Mouse (Mus musculus): Measurements from ENCODE around the gene Trabd. TPM values are rescaled to one million over a fixed set of nuclear protein-coding genes. Genes with fewer than 3 reads are reported as not detected.

The Trabd gene
- polyA plus RNA-seq, 1 experiment from 2014 or later = 44.4 TPM

DNA sequence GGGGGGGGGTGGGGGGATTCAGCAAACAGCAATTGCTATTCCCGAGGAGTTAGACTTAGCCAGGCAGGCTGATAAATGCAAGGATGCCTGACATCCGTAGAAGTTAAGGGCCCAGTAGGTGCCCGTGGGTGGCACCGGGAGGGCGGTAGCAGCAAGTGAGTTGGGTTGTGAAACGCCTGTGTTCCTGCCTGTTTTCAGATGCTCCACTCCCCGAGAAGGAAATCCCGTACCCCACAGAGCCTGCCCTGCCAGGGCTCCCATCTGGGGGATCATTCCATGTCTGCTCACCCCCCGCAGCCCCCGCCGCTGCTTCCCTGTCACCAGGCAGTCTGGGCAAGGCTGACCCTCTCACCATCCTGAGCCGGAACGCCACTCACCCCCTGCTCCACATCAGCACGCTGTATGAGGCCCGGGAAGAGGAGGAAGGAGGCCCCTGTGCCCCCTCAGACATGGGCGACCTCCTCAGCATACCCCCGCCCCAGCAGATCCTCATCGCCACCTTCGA, 5.5 kb upstream of the Trabd start:
- Histone ChIP-seq H3K27me3 (replicated peaks; ENCODE audit: control insufficient read depth, insufficient read depth, low read length) (peaks cover 35% of the 10 kb centered on the region), H3K9me3 (ENCODE audit: control insufficient read depth, low read length) (no peaks in the 10 kb centered on the region), H3K27ac (ENCODE audit: low read depth) (no peak overlapping the region), H3K36me3 (ENCODE audit: control insufficient read depth, insufficient read depth, low read length) (no peaks in the 10 kb centered on the region), H3K9ac (ENCODE audit: low read length) (no peak overlapping the region), H3K4me1 (replicated peaks; ENCODE audit: control insufficient read depth, insufficient read depth, low read length) (peaks cover under 1% of the 10 kb centered on the region; the same call in 1 of the 2 replicates), H3K4me3 (ENCODE audit: low read depth, low read length) (no peak overlapping the region), H3K4me2 (ENCODE audit: low read length) (no peak overlapping the region)
- 74% methylated on average over 16 of the region's 19 CpGs for WGBS
- ATAC-seq (replicated peaks; ENCODE audit: low FRiP score, low TSS enrichment, low read depth) (no peak), DNase-seq (ENCODE audit: low spot score) (no peak)

DNA sequence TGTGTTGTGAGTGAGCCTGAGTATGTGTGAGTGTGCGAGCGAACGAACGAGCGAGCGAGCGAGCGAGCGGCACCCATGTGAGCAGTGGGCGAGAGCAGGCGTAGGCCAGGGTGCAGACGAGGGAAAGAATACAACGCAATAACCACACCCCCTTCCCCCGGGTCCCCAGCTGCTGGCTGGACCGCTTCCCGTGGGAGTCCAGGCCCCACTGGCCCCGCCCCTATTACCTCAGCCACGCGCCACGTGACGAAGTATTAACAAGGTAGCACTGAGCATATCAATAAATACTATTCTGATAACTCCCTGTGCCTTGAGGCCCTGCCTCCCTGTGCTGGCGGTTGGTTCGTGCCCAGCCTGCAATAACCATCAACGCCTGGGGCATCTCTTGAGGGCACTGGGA, 4.3 kb upstream of the Trabd start:
- no peak overlapping the region for H3K27ac ChIP-seq (ENCODE audit: low read depth)

GRCm38 (mm10) chr15:89073993-89074603, 826 bp upstream of the Trabd start:
- H3K4me1 ChIP-seq (replicated peaks; ENCODE audit: control insufficient read depth, insufficient read depth, low read length) = peaks cover 34% of the 10 kb centered on the region
- no peak overlapping the region for H3K9ac ChIP-seq (ENCODE audit: low read length)
- no peak for DNase-seq (ENCODE audit: low spot score)
- 69% methylated on average over 10 of the region's 10 CpGs for WGBS
- ATAC-seq (replicated peaks; ENCODE audit: low FRiP score, low TSS enrichment, low read depth) = no peak
- peaks cover 4% of the 10 kb centered on the region for H3K27me3 ChIP-seq (replicated peaks; ENCODE audit: control insufficient read depth, insufficient read depth, low read length)
- no peak overlapping the region for H3K4me3 ChIP-seq (ENCODE audit: low read depth, low read length)
- peak overlapping the region; percentile 87; the same call in 1 of the 2 replicates for H3K4me2 ChIP-seq (ENCODE audit: low read length)
- no peaks in the 10 kb centered on the region for H3K36me3 ChIP-seq (ENCODE audit: control insufficient read depth, insufficient read depth, low read length)
- H3K27ac ChIP-seq (ENCODE audit: low read depth) = no peak overlapping the region
- H3K9me3 ChIP-seq (ENCODE audit: control insufficient read depth, low read length) = no peaks in the 10 kb centered on the region

More for the DNA sequence above, 4.3 kb upstream of the Trabd start:
- Histone ChIP-seq H3K4me2 (ENCODE audit: low read length) (no peak overlapping the region), H3K4me3 (ENCODE audit: low read depth, low read length) (no peak overlapping the region), H3K36me3 (ENCODE audit: control insufficient read depth, insufficient read depth, low read length) (no peaks in the 10 kb centered on the region), H3K4me1 (replicated peaks; ENCODE audit: control insufficient read depth, insufficient read depth, low read length) (peaks cover 10% of the 10 kb centered on the region), H3K9me3 (ENCODE audit: control insufficient read depth, low read length) (no peaks in the 10 kb centered on the region), H3K27me3 (replicated peaks; ENCODE audit: control insufficient read depth, insufficient read depth, low read length) (peaks cover 35% of the 10 kb centered on the region), H3K9ac (ENCODE audit: low read length) (no peak overlapping the region)
- WGBS = 69% methylated on average over 24 of the region's 24 CpGs
- ATAC-seq (replicated peaks; ENCODE audit: low FRiP score, low TSS enrichment, low read depth) (no peak), DNase-seq (ENCODE audit: low spot score) (no peak)

GRCm38 (mm10) chr15:89075478-89076147, 689 bp downstream of the Trabd start:
- WGBS = 0% methylated on average over 53 of the region's 59 CpGs
- Histone ChIP-seq H3K4me2 (ENCODE audit: low read length) (peak overlapping the region; percentile 87), H3K4me1 (replicated peaks; ENCODE audit: control insufficient read depth, insufficient read depth, low read length) (peaks cover 34% of the 10 kb centered on the region), H3K9me3 (ENCODE audit: control insufficient read depth, low read length) (no peaks in the 10 kb centered on the region), H3K4me3 (ENCODE audit: low read depth, low read length) (peak overlapping the region; percentile 73), H3K9ac (ENCODE audit: low read length) (peak overlapping the region; percentile 80), H3K27me3 (replicated peaks; ENCODE audit: control insufficient read depth, insufficient read depth, low read length) (no peaks in the 10 kb centered on the region), H3K27ac (ENCODE audit: low read depth) (peak overlapping the region; percentile 76), H3K36me3 (ENCODE audit: control insufficient read depth, insufficient read depth, low read length) (peaks cover 6% of the 10 kb centered on the region; the same call in 1 of the 2 replicates)
- DNase-seq (ENCODE audit: low spot score) = peak; percentile 94
- peak; percentile 92 for ATAC-seq (replicated peaks; ENCODE audit: low FRiP score, low TSS enrichment, low read depth)

GRCm38 (mm10) chr15:89076156-89076731, 1.3 kb downstream of the Trabd start:
- Histone ChIP-seq H3K27ac (ENCODE audit: low read depth) (peak overlapping the region; percentile 76), H3K27me3 (replicated peaks; ENCODE audit: control insufficient read depth, insufficient read depth, low read length) (no peaks in the 10 kb centered on the region), H3K9ac (ENCODE audit: low read length) (peak overlapping the region; percentile 80), H3K4me2 (ENCODE audit: low read length) (peak overlapping the region; percentile 87), H3K4me3 (ENCODE audit: low read depth, low read length) (peak overlapping the region; percentile 73), H3K36me3 (ENCODE audit: control insufficient read depth, insufficient read depth, low read length) (peaks cover 6% of the 10 kb centered on the region; the same call in 1 of the 2 replicates), H3K4me1 (replicated peaks; ENCODE audit: control insufficient read depth, insufficient read depth, low read length) (peaks cover 34% of the 10 kb centered on the region), H3K9me3 (ENCODE audit: control insufficient read depth, low read length) (no peaks in the 10 kb centered on the region)
- ATAC-seq (replicated peaks; ENCODE audit: low FRiP score, low TSS enrichment, low read depth) (peak; percentile 66; the same call in 1 of the 2 replicates), DNase-seq (ENCODE audit: low spot score) (peak; percentile 81)
- under 1% methylated on average over 21 of the region's 39 CpGs for WGBS

- Histone ChIP-seq H3K4me3 (ENCODE audit: low read depth, low read length) (no peak overlapping the region; the same call in 1 of the 2 replicates), H3K36me3 (ENCODE audit: control insufficient read depth, insufficient read depth, low read length) (peaks cover 23% of the 10 kb centered on the region), H3K9me3 (ENCODE audit: control insufficient read depth, low read length) (no peaks in the 10 kb centered on the region), H3K9ac (ENCODE audit: low read length) (no peak overlapping the region), H3K4me1 (replicated peaks; ENCODE audit: control insufficient read depth, insufficient read depth, low read length) (peaks cover 34% of the 10 kb centered on the region), H3K27ac (ENCODE audit: low read depth) (no peak overlapping the region), H3K4me2 (ENCODE audit: low read length) (peak overlapping the region; percentile 87; the same call in 1 of the 2 replicates), H3K27me3 (replicated peaks; ENCODE audit: control insufficient read depth, insufficient read depth, low read length) (no peaks in the 10 kb centered on the region)
- DNase-seq (ENCODE audit: low spot score) = no peak
- ATAC-seq (replicated peaks; ENCODE audit: low FRiP score, low TSS enrichment, low read depth) = no peak
- WGBS = 57% methylated on average over 9 of the region's 9 CpGs
Observed at GRCm38 (mm10) chr15:89078208-89078836, 3.4 kb downstream of the Trabd start.

GRCm38 (mm10) chr15:89083906-89084305, 9.0 kb downstream of the Trabd start:
- H3K9me3 ChIP-seq (ENCODE audit: control insufficient read depth, low read length) = no peaks in the 10 kb centered on the region
- H3K27me3 ChIP-seq (replicated peaks; ENCODE audit: control insufficient read depth, insufficient read depth, low read length) = no peaks in the 10 kb centered on the region
- peaks cover 6% of the 10 kb centered on the region; the same call in 1 of the 2 replicates for H3K4me1 ChIP-seq (replicated peaks; ENCODE audit: control insufficient read depth, insufficient read depth, low read length)
- no peak overlapping the region for H3K27ac ChIP-seq (ENCODE audit: low read depth)
- H3K4me2 ChIP-seq (ENCODE audit: low read length) = no peak overlapping the region
- WGBS = 96% methylated on average over 1 of the region's 1 CpGs
- ATAC-seq (replicated peaks; ENCODE audit: low FRiP score, low TSS enrichment, low read depth) (no peak), DNase-seq (ENCODE audit: low spot score) (no peak)
- no peak overlapping the region for H3K9ac ChIP-seq (ENCODE audit: low read length)
- peaks cover 61% of the 10 kb centered on the region for H3K36me3 ChIP-seq (ENCODE audit: control insufficient read depth, insufficient read depth, low read length)
- no peak overlapping the region for H3K4me3 ChIP-seq (ENCODE audit: low read depth, low read length)

DNA sequence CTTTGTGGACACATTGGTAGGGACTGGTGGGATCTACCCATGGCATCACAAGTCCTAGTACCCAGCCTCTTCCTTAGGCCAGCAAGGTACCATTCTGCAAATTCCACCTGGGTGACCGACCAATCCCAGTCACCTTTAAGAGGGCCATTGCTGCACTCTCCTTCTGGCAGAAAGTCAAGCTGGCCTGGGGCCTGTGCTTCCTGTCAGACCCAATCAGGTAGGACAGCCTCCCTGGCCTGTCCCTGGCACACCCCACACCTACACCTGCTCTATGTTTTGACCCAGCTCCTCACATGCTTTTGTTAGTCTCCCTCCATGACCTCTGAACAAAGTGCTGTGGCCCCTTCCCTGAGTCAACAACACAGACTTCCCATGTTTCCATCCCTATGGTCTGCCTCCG, 9.9 kb downstream of the Trabd start:
- H3K27ac ChIP-seq (ENCODE audit: low read depth) = no peak overlapping the region
- no peak for ATAC-seq (replicated peaks; ENCODE audit: low FRiP score, low TSS enrichment, low read depth)
- H3K4me3 ChIP-seq (ENCODE audit: low read depth, low read length) = no peak overlapping the region
- WGBS = 92% methylated on average over 2 of the region's 2 CpGs
- H3K9me3 ChIP-seq (ENCODE audit: control insufficient read depth, low read length) = no peaks in the 10 kb centered on the region
- H3K27me3 ChIP-seq (replicated peaks; ENCODE audit: control insufficient read depth, insufficient read depth, low read length) = no peaks in the 10 kb centered on the region
- no peak for DNase-seq (ENCODE audit: low spot score)
- H3K36me3 ChIP-seq (ENCODE audit: control insufficient read depth, insufficient read depth, low read length) = peaks cover 55% of the 10 kb centered on the region
- H3K9ac ChIP-seq (ENCODE audit: low read length) = no peak overlapping the region
- H3K4me2 ChIP-seq (ENCODE audit: low read length) = no peak overlapping the region
- H3K4me1 ChIP-seq (replicated peaks; ENCODE audit: control insufficient read depth, insufficient read depth, low read length) = peaks cover 7% of the 10 kb centered on the region; the same call in 1 of the 2 replicates
